Mouse (Mus musculus) T-helper 17 cell (primary cell): Measurements from ENCODE around the gene Gm6583.

Experiments
- in situ Hi-C, 2 experiments: fragments of 300-600 bp; cut with MboI, MseI; formaldehyde crosslinking; loops; 1 replicate in 1 of 2; 2 replicates in 1 of 2; pipeline ENCODE4 v1.15.1; 2025; ENCODE audit warnings: high pct_unique_total_duplicates in 2 of 2

Gene Gm6583

DNA sequence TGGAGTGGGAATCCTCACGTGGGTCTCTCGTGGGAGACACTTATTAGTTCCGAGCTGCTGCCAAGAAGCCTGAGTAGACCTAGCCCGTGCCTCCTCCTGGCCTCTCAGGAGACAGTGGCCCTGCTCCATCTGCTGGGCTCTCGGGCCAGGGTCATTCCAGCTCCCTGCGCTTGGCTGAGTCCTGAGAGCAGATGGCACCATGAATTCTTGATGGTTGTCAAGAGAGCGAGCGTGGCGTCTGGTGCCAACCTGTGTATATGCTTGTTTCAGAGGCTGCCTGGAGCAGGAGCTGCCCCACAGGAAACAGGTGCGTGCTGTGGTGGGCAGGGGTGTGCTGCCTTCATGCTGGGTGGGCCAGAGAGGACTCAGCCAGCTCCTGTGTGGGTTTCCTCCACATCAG is 12.8 kb upstream of the Gm6583 start:
- in situ Hi-C loops: loop anchor here in 1 of 2 experiments (10.0 kb wide), 1 partner anchor 434 kb away; no protein-coding TSS in a partner anchor

DNA sequence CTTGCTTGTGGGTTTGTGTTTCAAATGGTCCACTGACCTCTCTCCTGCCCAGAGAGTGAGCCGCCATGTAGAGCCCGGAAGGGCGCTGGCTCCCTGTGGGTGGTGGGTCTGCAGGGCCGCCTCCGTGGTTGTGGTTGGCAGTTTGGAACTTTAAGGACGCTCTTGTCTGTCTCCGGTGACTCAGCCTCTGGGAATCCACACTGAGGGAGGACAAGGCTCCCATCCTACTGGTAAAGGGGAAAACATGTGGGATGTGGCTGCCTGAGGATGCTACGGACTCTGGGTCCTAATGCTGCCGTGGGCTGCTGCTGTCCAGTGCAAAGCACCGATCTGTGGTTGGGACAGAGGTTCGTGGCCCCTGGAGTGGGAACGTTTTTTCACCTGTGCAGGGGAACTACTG is 12.1 kb upstream of the Gm6583 start:
- in situ Hi-C loops: loop anchor here in 1 of 2 experiments (10.0 kb wide), 1 partner anchor 433 kb away; no protein-coding TSS in a partner anchor

GRCm38 (mm10) chr5:112367338-112367737 is 11.5 kb upstream of the Gm6583 start:
- in situ Hi-C loops: loop anchor here in 1 of 2 experiments (10.0 kb wide), 1 partner anchor 433 kb away; no protein-coding TSS in a partner anchor

DNA sequence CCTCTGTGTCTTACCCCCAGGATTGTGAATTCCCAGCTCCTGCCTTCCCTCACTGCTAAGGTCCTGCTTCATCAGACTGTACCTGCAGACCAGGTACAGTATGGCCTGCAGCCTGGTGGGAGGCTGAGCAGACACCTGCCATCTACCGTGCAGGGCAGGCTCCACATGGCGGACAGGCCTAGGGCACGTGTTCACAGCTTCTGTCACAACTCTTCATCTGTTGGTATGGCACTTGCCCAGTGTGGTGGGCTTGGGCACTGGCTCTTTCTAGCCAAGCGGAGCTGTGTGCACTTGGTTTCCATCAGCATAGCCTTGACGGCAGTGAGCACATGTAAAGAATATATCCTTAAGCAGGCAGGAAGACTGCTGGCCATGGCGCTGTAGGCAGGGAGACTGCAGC is 11.0 kb upstream of the Gm6583 start:
- in situ Hi-C loops: loop anchor here in 1 of 2 experiments (10.0 kb wide), 1 partner anchor 432 kb away; no protein-coding TSS in a partner anchor

GRCm38 (mm10) chr5:112364184-112364797 is 8.5 kb upstream of the Gm6583 start:
- in situ Hi-C loops: loop anchor here in 1 of 2 experiments (10.0 kb wide), 1 partner anchor 429 kb away; no protein-coding TSS in a partner anchor

GRCm38 (mm10) chr5:112360077-112360476 is 4.2 kb upstream of the Gm6583 start:
- in situ Hi-C loops: loop anchor here in 1 of 2 experiments (10.0 kb wide), 1 partner anchor 425 kb away; no protein-coding TSS in a partner anchor

GRCm38 (mm10) chr5:112359520-112359919 is 3.7 kb upstream of the Gm6583 start:
- in situ Hi-C loops: no loop called here

- in situ Hi-C loops: no loop called here
These were observed 489 bp upstream of the Gm6583 start for GRCm38 (mm10) chr5:112356322-112356721.

DNA sequence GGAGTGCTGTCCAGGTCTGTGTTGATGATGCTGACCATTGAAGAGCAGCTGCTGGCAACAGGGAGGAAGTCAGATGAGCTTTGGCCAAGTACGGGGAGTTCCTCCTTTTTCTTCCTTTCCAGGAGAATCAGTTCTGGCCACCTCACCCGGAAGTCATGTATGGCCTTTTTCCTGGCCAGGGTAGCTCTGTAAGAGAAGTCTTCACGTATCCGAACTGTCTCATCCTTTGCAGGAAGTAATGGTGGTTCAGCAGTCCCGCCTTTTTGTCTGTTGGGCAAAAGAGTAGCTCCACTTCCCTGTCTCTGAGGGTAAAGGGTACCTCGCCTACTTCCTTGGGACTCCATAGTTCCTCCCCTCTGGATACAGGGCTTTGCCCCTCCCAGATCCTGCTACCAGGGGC is 340 bp downstream of the Gm6583 start:
- in situ Hi-C loops: no loop called here

GRCm38 (mm10) chr5:112349169-112349568 is 6.7 kb downstream of the Gm6583 start:
- in situ Hi-C loops: no loop called here

DNA sequence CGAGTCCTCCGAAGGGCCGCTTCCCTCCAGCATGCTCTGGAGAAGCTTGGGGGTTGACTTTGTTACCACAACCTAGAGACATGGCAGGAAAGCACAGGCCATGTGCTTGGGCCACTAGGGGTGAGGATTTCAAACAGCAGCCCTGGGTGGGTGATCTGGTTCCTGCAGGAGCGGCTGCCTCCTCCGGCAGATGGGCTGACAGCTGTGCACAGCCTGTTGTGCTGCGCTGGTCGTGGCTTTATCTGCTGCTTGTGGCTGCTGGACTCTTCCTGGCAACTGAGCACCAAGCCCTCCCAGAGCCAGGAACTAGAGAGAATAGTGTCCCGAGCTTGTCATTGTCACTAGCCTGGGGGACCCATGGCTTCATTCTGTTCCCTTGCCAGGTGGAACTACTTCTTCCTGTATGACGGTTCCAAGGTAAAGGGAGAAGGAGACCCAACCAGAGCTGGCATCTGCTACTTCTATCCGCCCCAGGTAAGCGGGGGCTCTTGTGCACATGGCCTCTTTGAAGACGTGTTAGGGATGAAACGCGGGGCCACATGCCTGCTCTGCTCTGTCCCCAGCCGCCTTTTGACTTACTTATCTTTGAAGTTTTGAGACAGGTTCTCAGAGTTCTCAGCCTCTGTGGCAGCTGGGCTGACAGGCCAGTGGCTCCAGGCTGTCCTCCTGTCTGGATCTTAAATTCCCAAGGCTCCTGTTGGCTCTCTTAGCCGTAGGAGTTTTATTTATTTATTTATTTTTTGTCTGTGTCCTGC is 9.4 kb downstream of the Gm6583 start:
- in situ Hi-C loops: no loop called here

DNA sequence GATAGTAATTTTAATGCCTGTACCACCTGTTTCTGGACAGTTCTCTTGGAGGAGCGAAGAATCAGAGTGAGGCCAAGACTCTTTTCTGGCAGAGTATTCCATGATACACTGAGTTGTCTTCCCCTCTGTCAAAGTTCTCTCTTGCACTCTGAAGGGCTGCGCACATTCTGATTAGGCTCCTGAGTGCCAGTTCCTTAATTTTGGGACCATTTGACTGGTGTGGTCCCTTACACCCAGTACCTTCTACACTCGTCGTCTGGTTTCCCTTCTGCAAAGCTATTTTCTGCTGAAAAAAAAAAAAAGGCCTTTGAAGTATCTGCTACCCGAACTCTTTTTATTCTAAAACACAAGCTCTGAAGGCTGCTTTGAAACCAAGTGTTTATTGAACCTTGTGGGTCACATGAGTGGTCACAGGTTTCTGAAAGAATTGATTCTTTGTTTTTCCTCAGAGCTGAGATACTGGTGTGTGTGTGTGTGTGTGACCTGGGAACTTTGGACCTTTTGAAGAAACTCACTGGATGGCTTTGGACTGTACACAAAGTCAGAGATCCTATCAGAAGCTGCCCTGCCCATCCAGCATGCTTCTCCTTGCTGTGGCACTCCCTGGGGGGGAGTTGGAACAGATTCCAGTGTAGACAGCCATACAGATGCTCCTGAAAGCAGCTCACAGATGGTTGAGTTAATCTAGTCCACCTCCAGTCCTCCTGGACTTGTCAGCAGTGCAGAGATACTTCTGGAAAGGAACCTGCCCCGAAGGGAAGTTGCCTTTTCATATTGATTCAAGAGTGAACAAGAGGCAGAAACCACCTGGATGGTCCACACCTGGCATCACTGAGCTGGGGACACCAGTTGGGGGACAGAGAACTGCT is 11.5 kb downstream of the Gm6583 start:
- in situ Hi-C loops: no loop called here

GRCm38 (mm10) chr5:112343205-112343595 is 12.6 kb downstream of the Gm6583 start:
- in situ Hi-C loops: no loop called here

GRCm38 (mm10) chr5:112342463-112343204 is 13.2 kb downstream of the Gm6583 start, which contains the start of the genes Srrd and Hps4:
Srrd (minus strand) TSS chr5:112343040.
Hps4 (plus strand) TSS chr5:112343083.
- in situ Hi-C loops: no loop called here

- in situ Hi-C loops: loop anchor here (5.0 kb wide), 1 partner anchor 97 kb away; no protein-coding TSS in a partner anchor
These were observed 16.6 kb downstream of the Gm6583 start for GRCm38 (mm10) chr5:112339215-112339614.

GRCm38 (mm10) chr5:112337004-112337403 is 18.8 kb downstream of the Gm6583 start:
- in situ Hi-C loops: loop anchor here (5.0 kb wide), 1 partner anchor 95 kb away; no protein-coding TSS in a partner anchor

DNA sequence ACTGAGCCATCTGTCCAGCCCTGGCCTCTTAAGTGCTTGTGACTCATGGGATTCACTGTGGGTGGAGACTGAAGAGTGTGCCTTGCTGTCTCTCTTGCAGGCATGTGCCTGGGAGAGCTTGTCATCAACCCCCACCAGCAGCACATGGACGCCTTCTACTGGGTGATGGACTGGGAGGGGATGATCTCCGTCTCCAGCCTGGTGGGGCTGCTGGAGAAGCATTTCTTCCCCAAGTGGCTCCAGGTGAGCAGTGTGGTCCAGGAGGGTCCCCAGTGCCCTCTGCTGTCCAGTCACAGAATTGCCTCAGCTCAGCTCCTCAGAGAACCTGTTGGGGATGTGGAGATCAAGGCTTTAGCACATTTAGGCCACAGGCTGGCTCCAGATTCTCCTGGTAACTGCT is 20.4 kb downstream of the Gm6583 start:
- in situ Hi-C loops: loop anchor here (5.0 kb wide), 1 partner anchor 93 kb away; no protein-coding TSS in a partner anchor

GRCm38 (mm10) chr5:112329805-112330564 is 25.8 kb downstream of the Gm6583 start:
- in situ Hi-C loops: no loop called here

GRCm38 (mm10) chr5:112327854-112328253 is 28.0 kb downstream of the Gm6583 start:
- in situ Hi-C loops: no loop called here
